In the genomic region with DNA sequence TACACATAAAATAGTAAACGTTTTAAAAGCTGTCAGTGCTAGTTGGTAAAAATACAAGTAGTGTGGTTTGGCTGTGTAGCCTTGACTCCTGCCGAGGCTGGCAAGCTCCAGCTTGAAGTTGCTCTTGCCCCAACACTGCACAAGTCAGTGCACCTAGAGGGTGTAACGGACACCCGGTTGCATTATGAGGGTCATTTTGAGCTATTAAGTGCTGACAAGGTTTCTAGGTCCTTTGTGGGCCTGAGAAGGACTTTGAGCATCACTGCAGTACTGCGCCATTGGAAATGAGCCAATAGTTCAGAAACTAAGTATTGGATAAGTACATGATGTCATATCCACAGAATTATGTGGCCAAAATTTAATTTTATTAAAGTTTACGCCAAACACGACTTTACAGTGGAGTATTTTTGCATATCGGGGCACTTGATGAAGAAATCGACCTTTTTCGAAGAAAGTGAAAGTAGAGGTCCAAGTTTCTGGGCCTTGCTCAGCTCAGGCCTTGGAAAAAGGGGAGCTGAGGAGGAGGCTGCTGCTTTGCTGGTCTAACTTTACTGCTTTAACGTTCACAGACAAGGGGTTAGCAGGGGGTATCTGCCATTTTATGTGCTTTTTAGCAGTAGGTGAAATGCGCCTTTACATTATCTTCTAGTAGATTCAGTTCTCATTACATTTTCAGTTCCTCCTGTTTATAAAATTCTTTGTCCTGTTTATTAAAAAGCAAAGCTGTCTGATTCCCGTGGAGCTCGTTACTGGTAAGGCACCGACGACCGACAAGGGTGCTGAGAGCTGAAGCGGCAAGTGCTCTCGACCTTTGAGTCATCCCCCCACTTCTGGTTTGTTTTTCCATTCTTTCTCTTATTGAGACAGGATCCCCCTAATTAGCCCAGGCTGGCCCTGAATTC, we compare ENCODE assay signal across 11 mouse cellular contexts. TPM values are rescaled to one million over a fixed set of nuclear protein-coding genes. Genes with fewer than 3 reads are reported as not detected.
DNase-seq lines count a peak whose midpoint lies in the region; ATAC-seq lines count a peak whose summit lies in the region.
"Had no signal": no experiment of that assay in that cellular context is flagged by ENCODE, and none has a peak within 500 bp of the region (broad histone marks: within the 10 kb centered on the region; RNA-seq: fewer than 3 reads in every experiment).

No protein-coding gene starts in this region.

- no peak overlapping the region for H3K4me3 ChIP-seq in embryonic facial prominence, embryonic 13.5 days
- H3K4me3 ChIP-seq in embryonic facial prominence, embryonic 10.5 days: no peak overlapping the region
- peak overlapping the region; percentile 88 for H3K4me3 ChIP-seq in megakaryocyte, embryonic 14.5 days (replicated peaks)
- no peak overlapping the region for H3K4me3 ChIP-seq in intestine, embryonic 15.5 days (replicated peaks)
- H3K4me3 ChIP-seq in stomach, embryonic 16.5 days (replicated peaks; ENCODE audit: low read length): no peak overlapping the region
- H3K4me3 ChIP-seq: hindbrain, embryonic 10.5 days; left cerebral cortex, adult 2 months; neural tube, embryonic 13.5 days had no signal

- no peaks in the 10 kb centered on the region for H3K9me3 ChIP-seq in embryonic facial prominence, embryonic 13.5 days
- H3K9me3 ChIP-seq in embryonic facial prominence, embryonic 10.5 days: no peaks in the 10 kb centered on the region
- no peaks in the 10 kb centered on the region for H3K9me3 ChIP-seq in megakaryocyte, embryonic 14.5 days
- H3K9me3 ChIP-seq in intestine, embryonic 15.5 days: no peaks in the 10 kb centered on the region
- H3K9me3 ChIP-seq in stomach, embryonic 16.5 days (replicated peaks; ENCODE audit: control insufficient read depth, low read length): no peaks in the 10 kb centered on the region
- H3K9me3 ChIP-seq: hindbrain, embryonic 10.5 days; neural tube, embryonic 13.5 days had no signal

- H3K36me3 ChIP-seq in embryonic facial prominence, embryonic 13.5 days: no peaks in the 10 kb centered on the region
- H3K36me3 ChIP-seq in embryonic facial prominence, embryonic 10.5 days (replicated peaks): no peaks in the 10 kb centered on the region
- H3K36me3 ChIP-seq in megakaryocyte, embryonic 14.5 days (replicated peaks; ENCODE audit: low read length): peaks cover under 1% of the 10 kb centered on the region
- H3K36me3 ChIP-seq in intestine, embryonic 15.5 days: no peaks in the 10 kb centered on the region
- H3K36me3 ChIP-seq in stomach, embryonic 16.5 days (ENCODE audit: control insufficient read depth, insufficient read depth, low read length): no peaks in the 10 kb centered on the region
- H3K36me3 ChIP-seq: hindbrain, embryonic 10.5 days; neural tube, embryonic 13.5 days had no signal

- no peak for ATAC-seq in embryonic facial prominence, embryonic 13.5 days (ENCODE audit: insufficient number of reproducible peaks, insufficient read depth, low FRiP score, low TSS enrichment, low read depth)
- ATAC-seq in megakaryocyte, adult 5-6 weeks (ENCODE audit: poor library complexity, severe bottlenecking): no peak
- no peak for ATAC-seq in intestine, embryonic 15.5 days
- no peak for ATAC-seq in stomach, embryonic 16.5 days (ENCODE audit: insufficient read depth, low FRiP score)

- 0 out of 2 replicates have a peak overlapping the region, but pooled peaks have one; percentile 13 for H3K27ac ChIP-seq in embryonic facial prominence, embryonic 13.5 days
- H3K27ac ChIP-seq in embryonic facial prominence, embryonic 10.5 days (replicated peaks): no peak overlapping the region
- 0 out of 2 replicates have a peak overlapping the region, but pooled peaks have one; percentile 22 for H3K27ac ChIP-seq in intestine, embryonic 15.5 days
- no peak overlapping the region for H3K27ac ChIP-seq in stomach, embryonic 16.5 days (ENCODE audit: low read length)
- H3K27ac ChIP-seq: hindbrain, embryonic 10.5 days; left cerebral cortex, adult 2 months; neural tube, embryonic 13.5 days had no signal

- H3K4me1 ChIP-seq in embryonic facial prominence, embryonic 13.5 days: peaks cover 13% of the 10 kb centered on the region
- no peaks in the 10 kb centered on the region for H3K4me1 ChIP-seq in embryonic facial prominence, embryonic 10.5 days
- peaks cover 84% of the 10 kb centered on the region for H3K4me1 ChIP-seq in megakaryocyte, embryonic 14.5 days
- H3K4me1 ChIP-seq in intestine, embryonic 15.5 days (replicated peaks): 0 out of 2 replicates have a peak, but pooled peaks cover 7% of the 10 kb centered on the region
- H3K4me1 ChIP-seq in stomach, embryonic 16.5 days (ENCODE audit: control insufficient read depth, insufficient read depth, low read length): peaks cover 26% of the 10 kb centered on the region
- H3K4me1 ChIP-seq: hindbrain, embryonic 10.5 days; neural tube, embryonic 13.5 days had no signal

- H3K27me3 ChIP-seq in embryonic facial prominence, embryonic 13.5 days: no peaks in the 10 kb centered on the region
- H3K27me3 ChIP-seq in embryonic facial prominence, embryonic 10.5 days (replicated peaks; ENCODE audit: low read depth, poor library complexity, severe bottlenecking): no peaks in the 10 kb centered on the region
- H3K27me3 ChIP-seq in megakaryocyte, embryonic 14.5 days (replicated peaks): no peaks in the 10 kb centered on the region
- H3K27me3 ChIP-seq in intestine, embryonic 15.5 days (replicated peaks): no peaks in the 10 kb centered on the region
- H3K27me3 ChIP-seq in stomach, embryonic 16.5 days (ENCODE audit: control insufficient read depth, insufficient read depth, low read length): no peaks in the 10 kb centered on the region
- H3K27me3 ChIP-seq: neural tube, embryonic 13.5 days had no signal

- DNase-seq in embryonic facial prominence, embryonic 10.5 days (ENCODE audit: low spot score): no peak
- no peak for DNase-seq in cerebellum, postnatal 25 days
- no peak for DNase-seq in left cerebral cortex, postnatal 4 days

- intact Hi-C loops in left cerebral cortex, postnatal 4 days (cut with DNase I): no loop called here

- 70% methylated on average over 19 of the region's 19 CpGs for WGBS in embryonic facial prominence, embryonic 13.5 days
- 73% methylated on average over 19 of the region's 19 CpGs for WGBS in embryonic facial prominence, embryonic 10.5 days
- WGBS in intestine, embryonic 15.5 days: 63% methylated on average over 19 of the region's 19 CpGs
- WGBS in stomach, embryonic 16.5 days: 63% methylated on average over 19 of the region's 19 CpGs

- H3K9ac ChIP-seq in embryonic facial prominence, embryonic 13.5 days: no peak overlapping the region
- H3K9ac ChIP-seq in intestine, embryonic 15.5 days: no peak overlapping the region
- no peak overlapping the region for H3K9ac ChIP-seq in stomach, embryonic 16.5 days (ENCODE audit: low read length)
- H3K9ac ChIP-seq: neural tube, embryonic 13.5 days had no signal

- no peak overlapping the region for H3K4me2 ChIP-seq in embryonic facial prominence, embryonic 13.5 days
- peak overlapping the region; percentile 35 for H3K4me2 ChIP-seq in intestine, embryonic 15.5 days (replicated peaks)
- H3K4me2 ChIP-seq in stomach, embryonic 16.5 days (ENCODE audit: low read depth, low read length): peak overlapping the region; percentile 7
- H3K4me2 ChIP-seq: neural tube, embryonic 13.5 days had no signal

RNA-seq across cellular contexts. Expression of a gene that starts 37.7 kb away (rescaled TPM):
- 53.6 and 54.2 TPM in 2 replicates for polyA plus RNA-seq in embryonic facial prominence, embryonic 13.5 days (2015; fragmentation: Nextera tagmentation; extraction: Ambion mirVana)
- 48.1 and 54.8 TPM in 2 replicates for polyA plus RNA-seq in embryonic facial prominence, embryonic 10.5 days (2016; fragmentation: Nextera tagmentation; extraction: Ambion mirVana)
- polyA plus RNA-seq in megakaryocyte, embryonic 14.5 days (2012; ENCODE audit: insufficient read depth, low replicate concordance): 3.9 and 4.4 TPM in 2 replicates
- total RNA-seq in megakaryocyte, adult 5-6 weeks (2015): 31.4 and 38.6 TPM in 2 replicates
- 72.6 and 75.8 TPM in 2 replicates for total RNA-seq in megakaryocyte, adult 5-6 weeks (2017)
- 30.9 and 33.8 TPM in 2 replicates for polyA plus RNA-seq in intestine, embryonic 15.5 days (2015; fragmentation: Nextera tagmentation; extraction: Ambion mirVana)
- 32.4 and 36.4 TPM in 2 replicates for polyA plus RNA-seq in stomach, embryonic 16.5 days (2015; fragmentation: Nextera tagmentation; extraction: Ambion mirVana)
- 10 to 100 TPM; 46.0 to 47.6 TPM for total RNA-seq in left cerebral cortex, postnatal 4 days (2021)

RNA-seq across cellular contexts. Expression of a gene that starts 38.0 kb away (rescaled TPM):
- 12.9 and 13.1 TPM in 2 replicates for polyA plus RNA-seq in embryonic facial prominence, embryonic 13.5 days (2015; fragmentation: Nextera tagmentation; extraction: Ambion mirVana)
- 5.4 and 5.9 TPM in 2 replicates for polyA plus RNA-seq in embryonic facial prominence, embryonic 10.5 days (2016; fragmentation: Nextera tagmentation; extraction: Ambion mirVana)
- polyA plus RNA-seq in megakaryocyte, embryonic 14.5 days (2012; ENCODE audit: insufficient read depth, low replicate concordance): 1.5 and 3.9 TPM in 2 replicates
- total RNA-seq in megakaryocyte, adult 5-6 weeks (2015): 66.4 and 69.3 TPM in 2 replicates
- 138 and 142 TPM in 2 replicates for total RNA-seq in megakaryocyte, adult 5-6 weeks (2017)
- polyA plus RNA-seq in intestine, embryonic 15.5 days (2015; fragmentation: Nextera tagmentation; extraction: Ambion mirVana): 26.1 and 27.0 TPM in 2 replicates
- polyA plus RNA-seq in stomach, embryonic 16.5 days (2015; fragmentation: Nextera tagmentation; extraction: Ambion mirVana): 18.0 and 19.2 TPM in 2 replicates
- 1 to 10 TPM; 5.4 to 6.1 TPM for total RNA-seq in left cerebral cortex, postnatal 4 days (2021)

Comparison
In these comparisons a context has a peak if more than half of its experiments do, and no peak if none do; other contexts are left out.
1. H3K27ac ChIP-seq: peak in embryonic facial prominence, embryonic 13.5 days (single experiment) and intestine, embryonic 15.5 days (single experiment); none in embryonic facial prominence, embryonic 10.5 days (single experiment) and stomach, embryonic 16.5 days (single experiment).